Mouse (Mus musculus) forebrain, embryonic 11.5 days (tissue): ENCODE measurements around the gene Dynlt1c. TPM values are rescaled to one million over a fixed set of nuclear protein-coding genes. Genes with fewer than 3 reads are reported as not detected.
"Not testable (repeated sequence)": the region's sequence is repeated elsewhere in the genome, so short reads cannot be mapped to it uniquely, and the experiment has no call there.

Experiments
- ATAC-seq: fragments of 200-750 bp; cut with Nextera tagmentation; replicated peaks from 2 replicates; pipeline ENCODE4 v1.8.0; 2017; ENCODE audit warnings: moderate TSS enrichment; ENCODE audit not compliant: low FRiP score
- DNase-seq: peaks from one replicate; pipeline ENCODE4 v3.0.0-alpha.2; 2017; ENCODE audit warnings: low spot score
- H3K27ac ChIP-seq: fragments of 300-500 bp; sonication (generic); 2 replicates; pipeline ENCODE4 v1.5.1; 2014; ENCODE audit warnings: low read depth, low read length
- H3K27me3 ChIP-seq: fragments of 300-500 bp; sonication (generic); 2 replicates; pipeline ENCODE4 v1.6.1; 2014; ENCODE audit warnings: mild to moderate bottlenecking, low read length, mixed read lengths; ENCODE audit not compliant: control insufficient read depth, insufficient read depth
- H3K36me3 ChIP-seq: fragments of 300-500 bp; sonication (generic); 2 replicates; pipeline ENCODE4 v1.6.1; 2014; ENCODE audit warnings: mild to moderate bottlenecking, low read length, moderate library complexity, mixed read lengths; ENCODE audit not compliant: control insufficient read depth, insufficient read depth
- H3K4me1 ChIP-seq: fragments of 300-500 bp; sonication (generic); replicated peaks from 2 replicates; pipeline ENCODE4 v1.6.1; 2014; ENCODE audit warnings: low read length, mixed read lengths; ENCODE audit not compliant: control insufficient read depth, insufficient read depth
- H3K4me2 ChIP-seq: fragments of 300-500 bp; sonication (generic); 2 replicates; pipeline ENCODE4 v1.6.1; 2014; ENCODE audit warnings: low read depth, mild to moderate bottlenecking, low read length, moderate library complexity, mixed read lengths; ENCODE audit not compliant: severe bottlenecking
- H3K4me3 ChIP-seq: fragments of 300-500 bp; sonication (generic); 2 replicates; pipeline ENCODE4 v1.5.1; 2014; ENCODE audit warnings: low read depth, low read length
- H3K9ac ChIP-seq: fragments of 300-500 bp; sonication (generic); 2 replicates; pipeline ENCODE4 v1.6.1; 2014; ENCODE audit warnings: low read length
- H3K9me3 ChIP-seq: fragments of 300-500 bp; sonication (generic); 2 replicates; pipeline ENCODE4 v1.6.1; 2016; ENCODE audit warnings: low read length, mixed read lengths; ENCODE audit not compliant: control insufficient read depth
- WGBS: fragments of 180-500 bp; shearing (Covaris S2); extraction: QIAGEN DNeasy Blood & Tissue Kit; methylation state at CpG from one replicate; pipeline ENCODE4 v1.1.7; 2014; 5-methylcytosine and 5-hydroxymethylcytosine counted together
- polyA plus RNA-seq: library from polyadenylated mRNA; unstranded; fragments of >200 nt; fragmentation: Nextera tagmentation; extraction: Ambion mirVana; gene quantifications from 2 replicates; pipeline ENCODE4 v1.2.1, GENCODE M21; 2014

The Dynlt1c gene
- polyA plus RNA-seq, 1 experiment from 2014 or later = 36.5 TPM

DNA sequence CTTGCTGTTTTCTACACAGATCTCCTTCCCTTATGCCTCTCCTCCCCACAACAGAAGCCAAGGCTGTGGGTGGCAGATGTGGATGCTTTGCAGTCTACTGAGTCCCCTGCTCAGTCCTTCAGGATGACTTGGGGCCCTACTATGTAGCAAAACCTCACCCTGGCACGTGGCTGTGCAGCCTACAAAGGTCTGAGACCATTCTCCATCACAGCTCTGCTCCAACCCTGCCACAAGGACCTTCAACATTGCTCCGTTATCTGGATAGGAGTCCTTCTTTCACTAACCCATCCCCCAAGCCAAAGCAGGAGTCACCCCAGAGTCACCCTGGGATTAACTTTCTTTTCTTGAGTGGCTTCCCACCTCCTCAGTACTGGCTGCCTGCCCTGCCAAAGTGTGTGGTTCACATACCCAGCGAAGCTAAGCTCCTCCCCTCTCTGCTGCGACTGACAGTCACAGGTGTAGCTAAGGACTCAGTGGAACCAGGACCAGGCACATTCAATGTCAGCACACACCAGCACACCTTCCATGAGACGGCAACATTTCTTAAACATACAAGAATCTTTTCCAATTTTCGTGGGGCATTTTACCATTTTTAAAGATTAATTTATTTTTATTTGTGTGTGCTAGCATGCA is 23.6 kb downstream of the Dynlt1c start:
- not testable (repeated sequence) for H3K36me3 ChIP-seq, H3K4me3 ChIP-seq, DNase-seq, H3K4me1 ChIP-seq, ATAC-seq, H3K27me3 ChIP-seq, H3K9me3 ChIP-seq, H3K9ac ChIP-seq, H3K27ac ChIP-seq, H3K4me2 ChIP-seq
- 50% methylated on average over 1 of the region's 6 CpGs for WGBS

DNA sequence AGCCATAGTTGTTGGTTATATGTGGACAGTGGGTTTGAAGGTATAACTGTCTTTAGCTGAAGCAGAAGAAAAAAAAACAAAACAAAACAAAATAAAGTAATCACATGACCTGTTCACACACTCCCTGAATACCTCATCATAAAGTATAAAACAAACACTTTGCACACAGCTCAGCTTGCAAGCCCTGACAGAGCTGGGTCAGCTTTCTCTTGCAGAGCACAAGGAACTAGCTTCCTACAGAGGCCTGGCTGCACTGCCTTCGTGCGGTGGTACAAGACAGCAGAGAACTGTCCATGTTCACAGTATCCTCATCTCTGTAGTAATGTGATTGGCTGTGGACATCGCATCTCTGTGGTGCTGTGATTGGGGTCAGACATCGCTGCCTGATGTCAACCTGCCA is 28.9 kb downstream of the Dynlt1c start:
- H3K9ac ChIP-seq, H3K36me3 ChIP-seq, H3K4me1 ChIP-seq, H3K27me3 ChIP-seq, H3K9me3 ChIP-seq, H3K4me3 ChIP-seq, ATAC-seq, H3K4me2 ChIP-seq, DNase-seq, H3K27ac ChIP-seq: not testable (repeated sequence)
- WGBS = 97% methylated on average over 4 of the region's 4 CpGs

DNA sequence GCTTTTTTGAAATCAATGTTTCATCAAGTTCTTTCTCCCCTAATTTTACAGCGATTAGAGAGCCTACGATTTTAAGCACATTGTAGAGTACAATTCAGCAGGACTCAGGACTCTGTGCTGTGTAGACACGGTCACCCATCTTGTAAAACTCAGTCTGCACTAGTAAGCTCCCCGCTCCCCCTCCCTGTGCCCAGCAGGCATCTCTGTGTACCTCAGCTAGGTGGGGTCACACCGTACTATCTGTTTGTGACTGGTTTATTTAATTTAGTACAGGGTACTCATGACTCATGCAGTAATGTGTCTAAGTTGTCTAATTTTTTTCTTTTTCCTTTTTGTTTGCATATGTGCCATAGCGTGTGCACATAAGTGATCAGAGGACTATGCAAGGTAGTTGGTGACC is 31.4 kb downstream of the Dynlt1c start:
- H3K4me1 ChIP-seq, H3K9ac ChIP-seq, ATAC-seq, H3K36me3 ChIP-seq, DNase-seq, H3K9me3 ChIP-seq, H3K4me2 ChIP-seq, H3K27me3 ChIP-seq, H3K27ac ChIP-seq, H3K4me3 ChIP-seq: not testable (repeated sequence)
- WGBS = 82% methylated on average over 6 of the region's 6 CpGs

DNA sequence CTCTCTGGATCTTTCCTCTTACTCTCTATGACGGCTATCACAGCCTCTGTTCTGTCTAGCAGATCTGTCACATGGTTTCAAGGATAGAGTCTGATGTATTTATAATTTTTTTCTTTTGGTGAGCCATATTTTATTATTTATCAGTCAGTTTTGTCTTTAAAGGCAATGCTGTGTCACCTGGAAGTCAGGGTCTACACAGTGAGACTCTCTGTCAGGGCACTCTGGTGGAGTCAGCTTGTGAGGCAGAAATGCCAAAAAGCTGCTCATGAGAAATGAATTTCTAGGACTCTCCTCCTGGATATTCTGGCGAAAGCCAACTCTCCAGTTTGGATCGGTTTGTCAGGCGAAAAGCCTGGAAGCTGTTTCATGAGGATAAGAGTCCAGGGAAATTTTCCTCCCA is 34.3 kb downstream of the Dynlt1c start:
- H3K27ac ChIP-seq, ATAC-seq, DNase-seq, H3K36me3 ChIP-seq, H3K9ac ChIP-seq, H3K27me3 ChIP-seq, H3K4me2 ChIP-seq, H3K4me1 ChIP-seq, H3K9me3 ChIP-seq, H3K4me3 ChIP-seq: not testable (repeated sequence)
- WGBS = 80% methylated on average over 1 of the region's 4 CpGs

DNA sequence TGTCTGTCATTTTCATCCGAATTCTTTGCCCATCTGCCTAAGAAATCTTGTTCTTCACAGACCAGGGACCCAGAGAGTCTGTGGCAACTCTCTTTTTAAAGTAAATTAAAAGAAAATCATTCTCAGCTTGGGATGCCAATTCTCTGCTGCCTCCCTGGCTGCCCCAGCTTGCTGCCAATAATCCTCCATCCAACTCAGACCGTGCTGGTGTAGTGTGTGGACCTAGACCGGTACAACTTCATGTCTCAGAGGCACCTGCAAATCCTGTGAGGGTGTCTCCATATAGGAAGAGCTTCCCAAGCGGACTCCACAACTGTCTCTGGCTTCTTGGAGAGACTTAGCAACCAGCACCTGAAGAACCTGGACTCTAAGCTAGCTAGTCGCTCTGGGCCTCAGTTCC is 35.4 kb downstream of the Dynlt1c start:
- no peak overlapping the region for H3K27ac ChIP-seq
- H3K4me3 ChIP-seq = no peak overlapping the region
- H3K9ac ChIP-seq = no peak overlapping the region
- H3K4me2 ChIP-seq = no peak overlapping the region
- no peaks in the 10 kb centered on the region for H3K9me3 ChIP-seq
- DNase-seq (no peak), ATAC-seq (no peak)
- H3K27me3 ChIP-seq = no peaks in the 10 kb centered on the region
- WGBS = 90% methylated on average over 5 of the region's 5 CpGs
- H3K4me1 ChIP-seq = no peaks in the 10 kb centered on the region
- H3K36me3 ChIP-seq = no peaks in the 10 kb centered on the region

DNA sequence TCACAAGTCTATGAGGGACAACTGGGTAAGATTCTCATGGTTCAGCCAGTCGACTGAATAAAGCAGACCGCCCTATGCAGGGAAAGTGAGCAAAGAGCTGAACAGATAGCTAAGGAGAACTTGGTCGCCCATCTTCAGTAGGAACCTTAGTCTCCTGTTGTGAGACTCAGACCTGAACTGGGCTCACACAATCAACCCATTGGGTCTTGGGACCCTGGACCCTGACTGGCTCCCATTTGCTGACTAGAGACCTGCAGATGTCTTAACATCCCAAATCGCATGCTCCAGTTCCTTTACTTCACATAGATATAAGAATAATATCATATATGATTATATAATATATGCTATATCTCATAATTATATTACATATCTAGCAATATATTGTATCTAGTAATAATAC is 36.0 kb downstream of the Dynlt1c start:
- H3K27me3 ChIP-seq, H3K9ac ChIP-seq, H3K36me3 ChIP-seq, ATAC-seq, H3K27ac ChIP-seq, H3K4me2 ChIP-seq, H3K4me1 ChIP-seq, H3K9me3 ChIP-seq, DNase-seq, H3K4me3 ChIP-seq: not testable (repeated sequence)
- WGBS = 99% methylated on average over 4 of the region's 4 CpGs

DNA sequence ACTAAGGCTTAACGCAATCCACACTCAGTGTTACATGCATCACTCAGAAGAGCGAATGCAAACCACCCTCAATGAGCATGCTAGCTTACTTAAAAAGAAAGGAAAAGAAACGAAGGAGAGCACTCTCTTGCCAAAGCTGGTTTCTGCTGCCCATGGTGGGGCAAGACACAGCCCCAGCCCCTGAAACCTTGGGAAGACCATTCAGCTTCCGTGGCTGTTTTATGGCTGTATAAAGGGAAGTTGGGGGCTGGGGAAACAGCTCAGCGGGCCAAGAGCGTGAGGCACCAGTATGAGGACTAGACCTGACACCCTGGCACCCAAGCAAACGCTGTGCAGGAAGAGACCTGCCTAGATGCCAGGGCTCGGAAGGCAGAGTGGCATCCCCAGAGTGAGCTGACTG is 37.0 kb downstream of the Dynlt1c start:
- DNase-seq = not testable (repeated sequence)
- WGBS = 85% methylated on average over 8 of the region's 8 CpGs

DNA sequence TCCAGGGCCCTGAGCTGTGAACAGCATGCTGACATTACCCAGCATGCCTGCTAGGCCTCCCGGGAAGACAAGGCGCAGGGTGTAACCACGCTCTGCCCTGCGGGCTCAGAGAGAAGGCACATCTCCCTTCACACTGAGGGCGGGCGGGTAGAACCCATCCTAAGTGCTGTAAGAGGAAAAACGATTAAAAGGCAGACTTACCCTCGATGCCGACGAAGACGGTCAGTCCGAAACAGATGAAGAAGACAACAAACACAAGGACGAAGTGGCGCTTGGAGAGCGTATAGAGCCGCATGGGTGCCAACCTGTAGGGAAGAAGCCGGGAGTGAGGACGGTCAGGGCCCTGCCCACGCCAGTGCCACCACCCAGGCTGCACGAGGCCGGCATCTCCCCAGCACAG is 38.0 kb downstream of the Dynlt1c start:
- not testable (repeated sequence) for H3K4me3 ChIP-seq, DNase-seq, H3K27me3 ChIP-seq, H3K27ac ChIP-seq, H3K9me3 ChIP-seq, H3K4me2 ChIP-seq, H3K9ac ChIP-seq, ATAC-seq, H3K4me1 ChIP-seq, H3K36me3 ChIP-seq
- WGBS = 89% methylated on average over 15 of the region's 21 CpGs

More for the DNA sequence above, 37.0 kb downstream of the Dynlt1c start:
- not testable (repeated sequence) for ATAC-seq, H3K4me1 ChIP-seq, H3K27ac ChIP-seq, H3K4me3 ChIP-seq, H3K9me3 ChIP-seq, H3K27me3 ChIP-seq, H3K9ac ChIP-seq, H3K4me2 ChIP-seq, H3K36me3 ChIP-seq

DNA sequence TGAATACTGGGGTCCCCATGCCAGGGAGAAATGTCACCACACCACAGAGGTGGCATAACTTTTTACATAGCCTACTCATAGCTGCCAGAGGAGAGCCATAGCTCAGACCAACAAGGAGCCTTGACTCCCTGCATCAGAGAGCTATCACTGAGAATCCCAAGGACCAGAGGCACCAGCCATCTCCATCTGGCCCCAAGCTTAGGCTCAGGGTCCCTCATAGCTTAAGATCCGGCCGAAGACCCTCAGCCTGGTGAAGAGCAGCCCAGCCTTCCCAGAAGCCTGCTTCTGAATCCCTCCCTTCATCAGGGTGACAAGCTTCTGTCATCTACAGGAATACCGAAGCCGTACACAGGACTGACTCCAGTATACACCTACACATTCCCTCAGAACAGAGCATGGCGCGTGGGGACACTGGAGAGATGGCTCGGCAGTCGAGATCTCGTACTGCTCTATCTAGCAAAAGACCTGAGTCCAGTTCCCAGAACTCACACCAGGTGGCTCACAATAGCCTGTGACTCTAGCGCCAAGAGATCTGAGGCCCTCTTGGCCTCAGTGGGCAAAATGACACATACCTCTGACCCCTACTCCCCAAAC is 38.7 kb downstream of the Dynlt1c start:
- H3K4me2 ChIP-seq, H3K4me3 ChIP-seq, H3K27ac ChIP-seq, H3K36me3 ChIP-seq, H3K9ac ChIP-seq, H3K27me3 ChIP-seq, H3K9me3 ChIP-seq, ATAC-seq, H3K4me1 ChIP-seq, DNase-seq: not testable (repeated sequence)
- WGBS = 87% methylated on average over 10 of the region's 10 CpGs
